In the genomic region with DNA sequence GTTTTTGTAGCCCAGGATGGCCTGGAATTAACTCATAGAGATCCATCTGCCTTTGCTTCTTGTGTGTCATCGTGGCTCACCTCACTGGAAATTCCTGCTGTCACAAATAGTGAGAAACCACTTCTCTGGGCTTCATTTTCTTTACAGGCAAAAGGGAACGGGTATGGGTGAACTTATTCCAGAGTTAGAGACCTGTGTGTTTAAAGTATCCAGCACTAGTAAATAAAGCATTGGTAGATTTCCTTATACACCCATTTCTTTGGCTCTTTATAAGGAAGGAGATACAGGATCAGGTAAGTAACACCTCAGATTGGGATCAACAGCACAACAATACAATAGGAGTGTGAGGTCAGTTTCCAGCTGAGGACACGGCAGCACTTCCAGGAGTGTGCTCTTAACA, we compare ENCODE assay signal across 8 mouse cellular contexts. TPM values are rescaled to one million over a fixed set of nuclear protein-coding genes. Genes with fewer than 3 reads are reported as not detected.
A peak's percentile ranks its signal among the peaks of the same experiment; 100 is the strongest.
DNase-seq lines count a peak whose midpoint lies in the region; ATAC-seq and TF ChIP-seq lines count a peak whose summit lies in the region.

A gene (plus strand): TSS at position 301 of the 400 bp plus-strand sequence.

- no peak for TF ChIP-seq EP300 in liver, embryonic 14.5 days (IDR thresholded peaks at IDR 0.05; ENCODE audit: low read depth)

- no peak for DNase-seq in thymus, postnatal 0 days (ENCODE audit: low spot score)
- DNase-seq in thymus, postnatal 36 days = no peak
- no peak for DNase-seq in liver, embryonic 14.5 days (ENCODE audit: low read depth in 3 of 3, low spot score in 3 of 3)
- DNase-seq in c-Kit-positive CD71-positive TER-119-positive erythroid progenitor cells, embryonic 14.5 days (ENCODE audit: low spot score) = no peak
- DNase-seq in kidney, adult 8-10 months = no peak
- DNase-seq in urinary bladder, postnatal 4 days (ENCODE audit: low spot score in 2 of 2) = no peak

- H3K4me3 ChIP-seq in forebrain, embryonic 13.5 days = peak within 1 kb of the TSS; percentile 57
- peak within 1 kb of the TSS; percentile 58 for H3K4me3 ChIP-seq in hindbrain, embryonic 12.5 days
- H3K4me3 ChIP-seq in liver, embryonic 14.5 days (ENCODE audit: insufficient read depth in 1 of 2, low read depth in 2 of 2, low read length in 2 of 2) = peak within 1 kb of the TSS; percentile 54 to 56

- peaks cover 36% of the 10 kb centered on the region for H3K27me3 ChIP-seq in forebrain, embryonic 13.5 days
- H3K27me3 ChIP-seq in hindbrain, embryonic 12.5 days = peaks cover 51% of the 10 kb centered on the region
- peaks cover 31% of the 10 kb centered on the region for H3K27me3 ChIP-seq in liver, embryonic 14.5 days (ENCODE audit: control insufficient read depth, insufficient read depth, low read length)

- H3K9me3 ChIP-seq in forebrain, embryonic 13.5 days (replicated peaks) = no peaks in the 10 kb centered on the region
- no peaks in the 10 kb centered on the region for H3K9me3 ChIP-seq in hindbrain, embryonic 12.5 days (replicated peaks)
- no peaks in the 10 kb centered on the region for H3K9me3 ChIP-seq in liver, embryonic 14.5 days (ENCODE audit: control insufficient read depth, low read length)

- 33% methylated on average over 3 of the region's 3 CpGs for WGBS in forebrain, embryonic 13.5 days
- WGBS in hindbrain, embryonic 12.5 days = 25% methylated on average over 3 of the region's 3 CpGs
- 39% methylated on average over 3 of the region's 3 CpGs for WGBS in liver, embryonic 14.5 days (ENCODE audit: insufficient replicate concordance)

- H3K36me3 ChIP-seq in forebrain, embryonic 13.5 days (ENCODE audit: poor library complexity, severe bottlenecking) = no peaks in the 10 kb centered on the region
- H3K36me3 ChIP-seq in hindbrain, embryonic 12.5 days = peaks cover 6% of the 10 kb centered on the region; the same call in 1 of the 2 replicates
- no peaks in the 10 kb centered on the region for H3K36me3 ChIP-seq in liver, embryonic 14.5 days (replicated peaks; ENCODE audit: control insufficient read depth, insufficient read depth, low read depth)

- no peak for TF ChIP-seq CTCF in liver, embryonic 14.5 days (IDR thresholded peaks at IDR 0.05; ENCODE audit: low read depth)

- peak within 1 kb of the TSS; percentile 94 for H3K4me2 ChIP-seq in forebrain, embryonic 13.5 days
- H3K4me2 ChIP-seq in hindbrain, embryonic 12.5 days (replicated peaks) = peak within 1 kb of the TSS; percentile 88
- peak within 1 kb of the TSS; percentile 63 for H3K4me2 ChIP-seq in liver, embryonic 14.5 days (ENCODE audit: low read depth)

- no peak within 1 kb of the TSS; the same call in 1 of the 2 replicates for H3K27ac ChIP-seq in forebrain, embryonic 13.5 days
- H3K27ac ChIP-seq in hindbrain, embryonic 12.5 days = 0 out of 2 replicates have a peak within 1 kb of the TSS, but pooled peaks have one; percentile 37
- H3K27ac ChIP-seq in liver, embryonic 14.5 days = no peak within 1 kb of the TSS

- ATAC-seq in forebrain, embryonic 13.5 days = peak; percentile 1; the same call in 1 of the 2 replicates
- no peak; the same call in 1 of the 2 replicates for ATAC-seq in hindbrain, embryonic 12.5 days (ENCODE audit: low FRiP score)
- no peak for ATAC-seq in liver, embryonic 14.5 days (ENCODE audit: insufficient read depth)

- H3K4me1 ChIP-seq in forebrain, embryonic 13.5 days = peaks cover 33% of the 10 kb centered on the region
- peaks cover 31% of the 10 kb centered on the region for H3K4me1 ChIP-seq in hindbrain, embryonic 12.5 days
- H3K4me1 ChIP-seq in liver, embryonic 14.5 days (replicated peaks; ENCODE audit: control insufficient read depth in 2 of 2, insufficient read depth in 2 of 2, low read length in 1 of 2) = peaks cover 0 to 4% of the 10 kb centered on the region in 2 experiments; a peak in 2 of 4 replicates

- peak within 1 kb of the TSS; percentile 69 for H3K9ac ChIP-seq in forebrain, embryonic 13.5 days
- peak within 1 kb of the TSS; percentile 68 for H3K9ac ChIP-seq in hindbrain, embryonic 12.5 days
- H3K9ac ChIP-seq in liver, embryonic 14.5 days (replicated peaks) = no peak within 1 kb of the TSS; the same call in 1 of the 2 replicates

RNA-seq across cellular contexts. Expression of the gene that starts here (rescaled TPM):
- 26.4 and 30.8 TPM in 2 replicates for polyA plus RNA-seq in thymus, postnatal 0 days (2015; fragmentation: Nextera tagmentation; extraction: Ambion mirVana)
- 51.2 and 55.4 TPM in 2 replicates for polyA plus RNA-seq in forebrain, embryonic 13.5 days (2015; fragmentation: Nextera tagmentation; extraction: Ambion mirVana)
- polyA plus RNA-seq in hindbrain, embryonic 12.5 days (2016; fragmentation: Nextera tagmentation; extraction: Ambion mirVana) = 112 and 121 TPM in 2 replicates
- polyA plus RNA-seq in liver, embryonic 14.5 days (2012; rRNA removed) = 14.5 and 14.8 TPM in 2 replicates
- polyA plus RNA-seq in liver, embryonic 14.5 days (2014; fragmentation: Nextera tagmentation; extraction: Ambion mirVana) = 14.5 and 16.5 TPM in 2 replicates
